Mouse (Mus musculus): Measurements from ENCODE around the gene Map4. TPM values are rescaled to one million over a fixed set of nuclear protein-coding genes. Genes with fewer than 3 reads are reported as not detected.
A peak's percentile ranks its signal among the peaks of the same experiment; 100 is the strongest.

Map4 gene
- polyA plus RNA-seq, 2 experiments = 7.7 to 13.5 TPM

GRCm38 (mm10) chr9:109892651-109893250 lies 38.5 kb upstream of the Map4 start:
- Histone ChIP-seq H3K27ac (no peak overlapping the region), H3K27me3 (ENCODE audit: control insufficient read depth, insufficient read depth, low read length) (no peaks in the 10 kb centered on the region), H3K36me3 (replicated peaks; ENCODE audit: control insufficient read depth, insufficient read depth, low read depth) (peaks cover 65% of the 10 kb centered on the region), H3K4me1 (replicated peaks; ENCODE audit: control insufficient read depth in 2 of 2, insufficient read depth in 2 of 2, low read length in 1 of 2) (peaks cover 0 to 5% of the 10 kb centered on the region in 2 experiments; a peak in 2 of 4 replicates), H3K4me2 (ENCODE audit: low read depth) (no peak overlapping the region), H3K9me3 (ENCODE audit: control insufficient read depth, low read length) (no peaks in the 10 kb centered on the region), H3K4me3 (ENCODE audit: insufficient read depth in 1 of 2, low read depth in 2 of 2, low read length in 2 of 2) (no peak overlapping the region), H3K9ac (replicated peaks) (no peak overlapping the region)
- DNase-seq (ENCODE audit: low read depth in 3 of 3, low spot score in 3 of 3) = peak; percentile 40 to 52 (median 47)
- TF ChIP-seq CTCF (IDR thresholded peaks at IDR 0.05; ENCODE audit: low read depth) = peak; percentile 81
- TF ChIP-seq EP300 (IDR thresholded peaks at IDR 0.05; ENCODE audit: low read depth) = no peak
- 0 out of 2 replicates have a peak, but pooled peaks have one; percentile 28 for ATAC-seq (ENCODE audit: insufficient read depth)
- WGBS (ENCODE audit: insufficient replicate concordance) = 60% methylated on average over 5 of the region's 5 CpGs

- WGBS (ENCODE audit: insufficient replicate concordance) = 49% methylated on average over 6 of the region's 6 CpGs
- no peak overlapping the region for H3K4me3 ChIP-seq (ENCODE audit: insufficient read depth in 1 of 2, low read depth in 2 of 2, low read length in 2 of 2)
- no peak overlapping the region for H3K9ac ChIP-seq (replicated peaks)
- no peak overlapping the region for H3K4me2 ChIP-seq (ENCODE audit: low read depth)
- peaks cover 47% of the 10 kb centered on the region for H3K36me3 ChIP-seq (replicated peaks; ENCODE audit: control insufficient read depth, insufficient read depth, low read depth)
- DNase-seq (ENCODE audit: low read depth in 3 of 3, low spot score in 3 of 3) = peak in 2 of 3 experiments; percentile 35 to 42
- H3K27me3 ChIP-seq (ENCODE audit: control insufficient read depth, insufficient read depth, low read length) = no peaks in the 10 kb centered on the region
- peak; percentile 79 for TF ChIP-seq CTCF (IDR thresholded peaks at IDR 0.05; ENCODE audit: low read depth)
- TF ChIP-seq EP300 (IDR thresholded peaks at IDR 0.05; ENCODE audit: low read depth) = no peak
- peak; percentile 51 for ATAC-seq (ENCODE audit: insufficient read depth)
- H3K9me3 ChIP-seq (ENCODE audit: control insufficient read depth, low read length) = no peaks in the 10 kb centered on the region
- peaks cover 0 to 12% of the 10 kb centered on the region in 2 experiments; a peak in 2 of 4 replicates for H3K4me1 ChIP-seq (replicated peaks; ENCODE audit: control insufficient read depth in 2 of 2, insufficient read depth in 2 of 2, low read length in 1 of 2)
- H3K27ac ChIP-seq = no peak overlapping the region
Measured at GRCm38 (mm10) chr9:109894413-109895090, 36.7 kb upstream of the Map4 start.

- Histone ChIP-seq H3K4me2 (ENCODE audit: low read depth) (no peak overlapping the region; the same call in 1 of the 2 replicates), H3K27ac (no peak overlapping the region), H3K9me3 (ENCODE audit: control insufficient read depth, low read length) (no peaks in the 10 kb centered on the region), H3K36me3 (replicated peaks; ENCODE audit: control insufficient read depth, insufficient read depth, low read depth) (peaks cover 37% of the 10 kb centered on the region), H3K4me1 (replicated peaks; ENCODE audit: control insufficient read depth in 2 of 2, insufficient read depth in 2 of 2, low read length in 1 of 2) (peaks cover 0 to 12% of the 10 kb centered on the region in 2 experiments; a peak in 2 of 4 replicates), H3K9ac (replicated peaks) (no peak overlapping the region), H3K4me3 (ENCODE audit: insufficient read depth in 1 of 2, low read depth in 2 of 2, low read length in 2 of 2) (no peak overlapping the region), H3K27me3 (ENCODE audit: control insufficient read depth, insufficient read depth, low read length) (no peaks in the 10 kb centered on the region)
- WGBS (ENCODE audit: insufficient replicate concordance) = 71% methylated on average over 6 of the region's 6 CpGs
- ATAC-seq (ENCODE audit: insufficient read depth) = no peak
- no peak for TF ChIP-seq CTCF (IDR thresholded peaks at IDR 0.05; ENCODE audit: low read depth)
- TF ChIP-seq EP300 (IDR thresholded peaks at IDR 0.05; ENCODE audit: low read depth) = no peak
- peak in 1 of 3 experiments; percentile 32 for DNase-seq (ENCODE audit: low read depth in 3 of 3, low spot score in 3 of 3)
Measured at GRCm38 (mm10) chr9:109895593-109895992, 35.7 kb upstream of the Map4 start.

- Histone ChIP-seq H3K9me3 (ENCODE audit: control insufficient read depth, low read length) (no peaks in the 10 kb centered on the region), H3K36me3 (replicated peaks; ENCODE audit: control insufficient read depth, insufficient read depth, low read depth) (peaks cover 27% of the 10 kb centered on the region), H3K4me3 (ENCODE audit: insufficient read depth in 1 of 2, low read depth in 2 of 2, low read length in 2 of 2) (no peak overlapping the region), H3K4me2 (ENCODE audit: low read depth) (no peak overlapping the region), H3K27me3 (ENCODE audit: control insufficient read depth, insufficient read depth, low read length) (no peaks in the 10 kb centered on the region), H3K27ac (no peak overlapping the region), H3K4me1 (replicated peaks; ENCODE audit: control insufficient read depth in 2 of 2, insufficient read depth in 2 of 2, low read length in 1 of 2) (peaks cover 0 to 12% of the 10 kb centered on the region in 2 experiments; a peak in 2 of 4 replicates), H3K9ac (replicated peaks) (no peak overlapping the region)
- ATAC-seq (ENCODE audit: insufficient read depth) (no peak), DNase-seq (ENCODE audit: low read depth in 3 of 3, low spot score in 3 of 3) (no peak)
- WGBS (ENCODE audit: insufficient replicate concordance) = 64% methylated on average over 8 of the region's 8 CpGs
- TF ChIP-seq EP300 (IDR thresholded peaks at IDR 0.05; ENCODE audit: low read depth) = no peak
- no peak for TF ChIP-seq CTCF (IDR thresholded peaks at IDR 0.05; ENCODE audit: low read depth)
Measured at GRCm38 (mm10) chr9:109896253-109897150, 34.8 kb upstream of the Map4 start.

Measured in liver, embryonic 14.5 days (tissue).